Mouse (Mus musculus): Measurements from ENCODE around the gene Hsph1. TPM values are rescaled to one million over a fixed set of nuclear protein-coding genes. Genes with fewer than 3 reads are reported as not detected.

The Hsph1 gene
- polyA plus RNA-seq, 1 experiment, result 38.0 TPM

DNA sequence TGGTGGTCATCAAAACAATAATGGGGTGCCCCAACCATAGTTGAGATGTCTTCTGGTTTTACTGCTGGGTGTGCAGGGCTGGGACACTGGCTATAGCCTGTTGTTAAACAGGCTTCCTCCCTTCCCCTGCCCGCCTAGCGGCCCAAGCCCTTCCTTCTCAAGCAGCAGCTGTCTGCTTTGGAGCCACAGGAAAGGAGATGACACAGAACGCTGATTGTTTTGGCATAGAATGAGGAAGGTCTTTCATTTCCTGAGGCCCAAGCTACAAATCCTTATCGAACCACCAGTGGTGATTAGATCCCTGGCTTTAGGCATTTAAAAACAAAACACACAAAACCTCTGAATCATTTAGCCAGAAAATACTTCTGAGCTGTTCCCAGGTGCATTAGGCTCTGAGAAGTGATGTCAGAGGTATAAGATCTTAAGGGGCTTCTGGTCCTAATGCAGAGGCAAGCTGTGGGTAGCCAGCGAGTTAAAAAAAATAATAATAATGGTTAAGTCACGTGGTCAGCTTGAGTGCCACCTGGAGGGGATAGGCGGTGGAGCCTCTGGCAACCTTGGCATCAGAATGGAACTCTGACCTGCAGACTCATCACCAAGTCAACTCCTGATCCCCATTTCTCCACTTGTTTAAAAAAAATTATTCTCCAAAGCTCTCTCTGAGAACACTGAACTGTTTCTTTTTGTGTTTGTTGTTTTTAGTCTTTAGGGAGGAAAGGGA lies 47.2 kb downstream of the Hsph1 start:
- no peak overlapping the region for H3ac ChIP-seq (ENCODE audit: control insufficient read depth, insufficient read length)
- no peaks in the 10 kb centered on the region for H3K27me3 ChIP-seq (ENCODE audit: control insufficient read depth, insufficient read depth, insufficient read length)
- H3K36me3 ChIP-seq (ENCODE audit: control insufficient read depth, insufficient read depth), result no peaks in the 10 kb centered on the region
- no peak overlapping the region for H3K4me2 ChIP-seq (ENCODE audit: low read depth)
- no peaks in the 10 kb centered on the region for H3K79me2 ChIP-seq (ENCODE audit: control insufficient read depth, insufficient read depth)
- TF ChIP-seq MAX (IDR thresholded peaks at IDR 0.05; ENCODE audit: low read depth), result no peak
- TF ChIP-seq USF1 (IDR thresholded peaks at IDR 0.05; ENCODE audit: low read depth), result peak; percentile 27
- peak in 1 of 3 experiments; percentile 23 for TF ChIP-seq MYOD1 (IDR thresholded peaks at IDR 0.05; ENCODE audit: control insufficient read depth in 1 of 3, insufficient read length in 2 of 3, low read depth in 2 of 3)
- TF ChIP-seq TCF12 (IDR thresholded peaks at IDR 0.05; ENCODE audit: insufficient read depth, poor library complexity, severe bottlenecking), result no peak
- H3K4me3 ChIP-seq, result no peak overlapping the region

DNA sequence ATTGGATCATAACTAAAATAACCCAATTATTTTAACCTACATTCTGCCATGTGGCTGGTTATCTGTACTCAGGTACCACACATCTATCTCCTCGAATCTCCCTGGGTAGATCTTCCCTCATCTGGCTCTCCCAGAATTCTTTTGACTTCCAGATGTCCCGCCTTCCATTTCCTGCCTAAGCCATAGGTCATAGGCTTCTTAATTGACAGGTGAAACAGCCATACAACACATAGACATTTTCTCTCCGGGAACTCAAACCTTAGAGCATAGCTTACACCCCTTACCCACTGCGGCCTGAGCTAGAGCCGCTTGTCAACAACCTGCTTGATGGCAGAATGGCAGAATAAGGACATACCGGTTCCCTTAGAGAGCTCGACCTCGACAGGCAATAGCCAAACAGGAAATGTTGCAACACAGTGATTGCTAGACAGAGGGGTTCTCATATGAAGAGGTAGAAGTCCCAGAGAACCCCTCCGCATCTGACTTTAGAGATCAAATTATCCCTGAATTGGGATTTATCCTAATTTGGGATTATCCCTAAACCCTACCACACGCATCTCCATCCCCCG lies 48.8 kb downstream of the Hsph1 start:
- no peak for TF ChIP-seq MYOD1 (IDR thresholded peaks at IDR 0.05; ENCODE audit: control insufficient read depth in 1 of 3, insufficient read length in 2 of 3, low read depth in 2 of 3)
- no peak for TF ChIP-seq USF1 (IDR thresholded peaks at IDR 0.05; ENCODE audit: low read depth)
- TF ChIP-seq SRF (IDR thresholded peaks at IDR 0.05; ENCODE audit: control insufficient read depth, insufficient read length, low read depth), result no peak
- TF ChIP-seq MAX (IDR thresholded peaks at IDR 0.05; ENCODE audit: low read depth), result no peak
- TF ChIP-seq TCF12 (IDR thresholded peaks at IDR 0.05; ENCODE audit: insufficient read depth, poor library complexity, severe bottlenecking), result no peak
- TF ChIP-seq POLR2A (IDR thresholded peaks at IDR 0.05; ENCODE audit: insufficient read length, low read depth), result no peak
- no peak for TF ChIP-seq CEBPB (IDR thresholded peaks at IDR 0.05; ENCODE audit: insufficient read depth, poor library complexity, severe bottlenecking)
- TF ChIP-seq POLR2AphosphoS2 (IDR thresholded peaks at IDR 0.05; ENCODE audit: insufficient read length, low read depth), result no peak
- no peak for TF ChIP-seq E2F4 (IDR thresholded peaks at IDR 0.05; ENCODE audit: insufficient read depth)
- no peak for TF ChIP-seq TCF3 (IDR thresholded peaks at IDR 0.05; ENCODE audit: insufficient read length, low read depth)
- TF ChIP-seq MYOG (IDR thresholded peaks at IDR 0.05; ENCODE audit: control insufficient read depth in 1 of 3, insufficient read depth in 1 of 3, insufficient read length in 2 of 3, low read depth in 2 of 3), result no peak
- TF ChIP-seq REST (IDR thresholded peaks at IDR 0.05; ENCODE audit: insufficient read depth, insufficient read length), result no peak

DNA sequence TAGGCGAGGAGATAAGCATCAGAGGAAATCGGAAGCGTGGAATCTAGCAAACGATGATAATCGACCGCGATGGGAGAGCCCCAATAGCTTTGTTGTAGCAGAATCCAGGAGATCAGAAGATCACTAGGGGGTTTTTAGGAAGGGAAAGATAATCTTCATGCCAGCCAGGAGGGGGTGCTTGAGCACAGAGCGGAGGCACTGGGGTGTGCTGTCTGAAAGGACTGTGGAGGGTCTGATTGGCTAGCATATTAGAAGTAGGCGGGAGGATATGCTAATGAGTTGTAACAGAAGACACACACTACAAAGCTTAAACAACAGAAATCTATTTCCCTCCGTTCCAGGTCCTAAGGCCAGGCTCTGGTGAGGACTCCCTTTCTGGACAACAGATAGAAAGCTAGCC lies 50.3 kb downstream of the Hsph1 start:
- no peak overlapping the region for H3K4me2 ChIP-seq (ENCODE audit: low read depth)
- no peaks in the 10 kb centered on the region for H3K79me2 ChIP-seq (ENCODE audit: control insufficient read depth, insufficient read depth)
- no peak overlapping the region for H3ac ChIP-seq (ENCODE audit: control insufficient read depth, insufficient read length)
- TF ChIP-seq SRF (IDR thresholded peaks at IDR 0.05; ENCODE audit: control insufficient read depth, insufficient read length, low read depth) (no peak), E2F4 (IDR thresholded peaks at IDR 0.05; ENCODE audit: insufficient read depth) (no peak), TCF3 (IDR thresholded peaks at IDR 0.05; ENCODE audit: insufficient read length, low read depth) (no peak)
- no peak overlapping the region for H3K4me3 ChIP-seq
- no peaks in the 10 kb centered on the region for H3K27me3 ChIP-seq (ENCODE audit: control insufficient read depth, insufficient read depth, insufficient read length)
- H3K36me3 ChIP-seq (ENCODE audit: control insufficient read depth, insufficient read depth), result no peaks in the 10 kb centered on the region

More for the DNA sequence above, 48.8 kb downstream of the Hsph1 start:
- H3K36me3 ChIP-seq (ENCODE audit: control insufficient read depth, insufficient read depth), result no peaks in the 10 kb centered on the region
- no peaks in the 10 kb centered on the region for H3K27me3 ChIP-seq (ENCODE audit: control insufficient read depth, insufficient read depth, insufficient read length)
- no peaks in the 10 kb centered on the region for H3K79me2 ChIP-seq (ENCODE audit: control insufficient read depth, insufficient read depth)
- H3K4me3 ChIP-seq, result no peak overlapping the region
- H3K4me2 ChIP-seq (ENCODE audit: low read depth), result no peak overlapping the region
- no peak overlapping the region for H3ac ChIP-seq (ENCODE audit: control insufficient read depth, insufficient read length)

- TF ChIP-seq MAX (IDR thresholded peaks at IDR 0.05; ENCODE audit: low read depth) (no peak), POLR2A (IDR thresholded peaks at IDR 0.05; ENCODE audit: insufficient read length, low read depth) (no peak)
- no peak overlapping the region for H3K4me3 ChIP-seq
- no peak overlapping the region for H3ac ChIP-seq (ENCODE audit: control insufficient read depth, insufficient read length)
- no peak overlapping the region for H3K4me2 ChIP-seq (ENCODE audit: low read depth)
- H3K27me3 ChIP-seq (ENCODE audit: control insufficient read depth, insufficient read depth, insufficient read length), result no peaks in the 10 kb centered on the region
- no peaks in the 10 kb centered on the region for H3K36me3 ChIP-seq (ENCODE audit: control insufficient read depth, insufficient read depth)
- no peaks in the 10 kb centered on the region for H3K79me2 ChIP-seq (ENCODE audit: control insufficient read depth, insufficient read depth)
These were observed 50.9 kb downstream of the Hsph1 start for GRCm38 (mm10) chr5:149585231-149585630.

DNA sequence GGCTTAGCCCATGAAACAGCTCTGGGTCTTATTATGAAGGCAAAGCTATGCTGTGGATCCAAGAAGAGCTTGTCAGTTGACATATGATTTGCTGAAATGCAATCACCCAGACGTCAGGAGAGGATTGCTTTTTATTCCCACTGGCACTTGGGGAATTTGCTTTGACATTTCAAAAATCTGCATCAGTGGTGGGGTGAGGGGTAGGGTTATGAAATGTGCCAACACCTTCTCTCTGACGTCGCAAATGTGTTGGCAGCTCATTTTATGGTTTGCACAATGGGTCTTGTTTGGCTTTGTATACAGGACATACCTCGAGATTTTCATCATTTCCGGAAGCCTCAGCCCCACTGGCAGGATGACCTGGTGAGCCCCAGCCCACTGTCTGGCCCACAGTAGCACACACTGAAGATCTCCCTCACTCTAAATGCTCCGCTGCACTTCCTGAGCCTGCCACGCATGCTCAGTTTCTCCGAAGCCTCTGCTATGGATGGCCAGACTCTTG lies 52.0 kb downstream of the Hsph1 start:
- no peaks in the 10 kb centered on the region for H3K27me3 ChIP-seq (ENCODE audit: control insufficient read depth, insufficient read depth, insufficient read length)
- H3K4me2 ChIP-seq (ENCODE audit: low read depth), result no peak overlapping the region
- no peaks in the 10 kb centered on the region for H3K36me3 ChIP-seq (ENCODE audit: control insufficient read depth, insufficient read depth)
- TF ChIP-seq POLR2A (IDR thresholded peaks at IDR 0.05; ENCODE audit: insufficient read length, low read depth) (no peak), REST (IDR thresholded peaks at IDR 0.05; ENCODE audit: insufficient read depth, insufficient read length) (no peak), MYOG (IDR thresholded peaks at IDR 0.05; ENCODE audit: control insufficient read depth in 1 of 3, insufficient read depth in 1 of 3, insufficient read length in 2 of 3, low read depth in 2 of 3) (no peak), SRF (IDR thresholded peaks at IDR 0.05; ENCODE audit: control insufficient read depth, insufficient read length, low read depth) (no peak), MAX (IDR thresholded peaks at IDR 0.05; ENCODE audit: low read depth) (no peak), E2F4 (IDR thresholded peaks at IDR 0.05; ENCODE audit: insufficient read depth) (no peak), USF1 (IDR thresholded peaks at IDR 0.05; ENCODE audit: low read depth) (no peak), TCF12 (IDR thresholded peaks at IDR 0.05; ENCODE audit: insufficient read depth, poor library complexity, severe bottlenecking) (no peak), TCF3 (IDR thresholded peaks at IDR 0.05; ENCODE audit: insufficient read length, low read depth) (no peak), CEBPB (IDR thresholded peaks at IDR 0.05; ENCODE audit: insufficient read depth, poor library complexity, severe bottlenecking) (no peak), POLR2AphosphoS2 (IDR thresholded peaks at IDR 0.05; ENCODE audit: insufficient read length, low read depth) (no peak), MYOD1 (IDR thresholded peaks at IDR 0.05; ENCODE audit: control insufficient read depth in 1 of 3, insufficient read length in 2 of 3, low read depth in 2 of 3) (no peak)
- no peak overlapping the region for H3K4me3 ChIP-seq
- H3K79me2 ChIP-seq (ENCODE audit: control insufficient read depth, insufficient read depth), result no peaks in the 10 kb centered on the region
- H3ac ChIP-seq (ENCODE audit: control insufficient read depth, insufficient read length), result no peak overlapping the region
